Mouse (Mus musculus) layer of hippocampus, adult 9-10 months (tissue): Measurements from ENCODE around the gene Zfp385a.

Experiments used
- DNase-seq: peaks from one replicate; pipeline ENCODE4 v3.0.0; 2022; ENCODE audit warnings: low spot score

Gene Zfp385a

DNA sequence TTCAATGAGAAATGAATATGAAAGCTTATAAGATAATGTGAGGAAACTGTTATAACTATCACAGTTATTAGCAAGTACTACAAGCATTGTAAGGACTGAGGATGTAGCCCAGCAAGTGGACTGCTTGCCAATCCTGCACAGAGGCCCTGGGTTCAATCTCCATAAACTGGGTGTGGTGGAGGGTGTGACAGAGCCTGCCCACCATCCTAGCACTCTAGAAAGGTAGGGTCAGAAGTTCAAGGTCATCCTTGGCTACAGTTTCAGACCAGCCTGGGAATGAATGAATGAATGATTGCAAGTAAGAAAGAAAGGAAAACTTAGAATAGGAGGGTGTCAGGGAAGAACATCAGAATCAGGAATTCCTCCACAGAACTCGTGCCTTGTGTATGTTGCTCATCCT is 23.9 kb upstream of the Zfp385a start:
- no peak for DNase-seq

DNA sequence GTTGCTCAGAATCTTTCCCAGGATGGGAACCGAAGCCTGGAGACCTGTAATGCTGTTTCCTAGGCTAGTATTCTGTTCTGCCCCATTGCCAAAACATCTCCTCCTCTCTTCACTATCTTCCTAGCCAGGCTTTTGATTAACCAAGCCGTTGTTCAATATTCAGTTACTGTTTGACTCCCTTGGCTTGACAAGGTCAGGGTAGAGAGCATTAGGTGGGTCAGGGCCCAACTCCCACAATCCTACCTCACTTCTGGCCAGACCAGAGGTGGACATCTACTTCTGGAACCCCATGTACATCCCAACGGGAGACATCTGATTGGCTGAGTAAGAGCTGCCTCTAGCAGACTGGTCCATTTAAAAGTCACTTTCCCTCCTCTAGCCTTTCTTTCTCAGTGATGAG is 23.1 kb upstream of the Zfp385a start:
- no peak for DNase-seq

DNA sequence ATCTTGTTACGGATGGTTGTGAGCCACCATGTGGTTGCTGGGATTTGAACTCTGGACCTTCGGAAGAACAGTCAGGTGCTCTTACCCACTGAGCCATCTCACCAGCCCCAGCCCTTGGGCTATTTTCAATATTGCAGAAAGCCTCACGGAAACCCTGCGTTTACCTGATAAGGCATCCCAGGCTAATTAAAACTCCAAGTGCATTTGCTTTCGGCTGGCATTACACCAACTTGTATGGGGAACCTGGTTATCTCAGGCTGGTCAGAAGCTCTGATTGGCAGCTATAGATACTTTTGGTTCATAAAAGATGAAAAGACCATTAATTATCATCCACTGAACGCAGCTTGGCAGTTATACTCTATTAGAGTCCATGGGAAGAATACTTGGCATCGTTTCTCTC is 22.4 kb upstream of the Zfp385a start:
- no peak for DNase-seq

DNA sequence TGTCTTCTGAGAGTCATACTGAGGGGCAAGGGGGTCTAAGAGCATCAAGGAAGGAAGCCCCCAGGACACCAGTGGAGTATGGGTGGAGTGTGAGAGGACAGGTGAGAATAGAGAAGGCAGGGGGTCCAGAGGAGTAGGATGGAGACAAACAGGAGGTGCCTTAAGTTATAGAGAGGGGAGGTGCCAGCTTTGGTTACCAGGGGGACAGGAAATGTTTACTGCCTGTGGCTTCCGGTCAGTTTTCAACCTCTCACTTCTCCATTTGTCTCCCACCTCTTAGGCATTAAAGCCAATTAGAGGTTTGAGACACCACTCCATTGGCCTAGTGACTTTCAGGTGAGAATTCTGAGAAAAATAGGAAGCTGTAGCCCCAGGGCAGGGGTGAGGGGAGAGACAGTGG is 21.4 kb upstream of the Zfp385a start:
- DNase-seq = no peak

DNA sequence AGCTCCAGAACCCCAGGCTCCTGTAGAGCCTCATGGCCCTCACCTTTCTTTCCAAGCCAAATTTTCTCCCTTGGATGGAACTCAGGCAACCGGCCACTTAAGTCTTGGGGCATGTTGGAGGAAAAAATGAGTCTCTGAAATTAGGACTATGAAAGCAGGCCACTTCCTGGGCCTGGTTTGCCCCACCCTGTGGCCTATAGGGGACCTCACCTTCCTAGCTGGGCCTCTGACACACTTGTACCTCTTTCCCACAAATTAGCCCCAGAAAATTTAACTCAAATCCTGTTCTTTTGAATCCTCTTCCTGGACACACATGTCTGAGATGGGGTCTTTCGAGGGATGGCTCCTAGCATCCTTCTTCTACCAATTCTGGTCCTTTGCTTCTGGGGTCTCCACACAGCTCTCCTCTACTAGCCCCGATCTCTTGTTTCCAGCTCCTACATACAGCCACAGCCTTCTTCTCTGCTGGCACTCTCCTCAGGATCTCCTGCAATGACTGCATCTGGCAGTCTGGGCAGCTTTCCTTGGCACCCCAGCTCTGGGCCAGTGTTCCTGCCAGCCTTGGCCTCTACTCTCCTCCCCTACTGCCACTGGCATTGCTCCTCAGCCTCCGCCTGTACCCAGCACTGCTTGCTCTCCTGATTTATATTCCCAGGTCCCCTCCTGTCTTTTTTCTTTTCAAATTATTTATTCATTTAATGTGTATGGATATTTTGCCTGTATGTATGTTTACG is 20.1 kb upstream of the Zfp385a start:
- DNase-seq = no peak

DNA sequence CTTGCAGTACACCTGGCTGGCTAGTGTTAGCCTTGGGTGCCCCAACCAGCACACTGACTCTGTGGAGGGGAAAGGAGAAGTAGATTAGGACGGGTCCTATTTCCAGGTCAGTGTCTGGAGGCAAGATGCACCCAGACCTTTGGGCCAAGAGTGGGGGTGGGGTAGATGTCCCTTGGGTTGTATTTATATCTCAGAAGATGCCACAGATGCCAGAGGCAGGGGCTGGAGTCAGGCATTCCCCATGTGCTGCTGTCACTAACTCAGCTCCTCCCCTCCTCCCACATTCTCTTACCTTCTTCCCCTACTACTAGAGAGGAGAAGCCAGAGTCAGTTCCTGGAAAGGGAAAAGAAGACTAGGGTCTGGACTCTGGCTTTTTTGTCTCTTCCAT is 19.2 kb upstream of the Zfp385a start:
- DNase-seq = no peak

DNA sequence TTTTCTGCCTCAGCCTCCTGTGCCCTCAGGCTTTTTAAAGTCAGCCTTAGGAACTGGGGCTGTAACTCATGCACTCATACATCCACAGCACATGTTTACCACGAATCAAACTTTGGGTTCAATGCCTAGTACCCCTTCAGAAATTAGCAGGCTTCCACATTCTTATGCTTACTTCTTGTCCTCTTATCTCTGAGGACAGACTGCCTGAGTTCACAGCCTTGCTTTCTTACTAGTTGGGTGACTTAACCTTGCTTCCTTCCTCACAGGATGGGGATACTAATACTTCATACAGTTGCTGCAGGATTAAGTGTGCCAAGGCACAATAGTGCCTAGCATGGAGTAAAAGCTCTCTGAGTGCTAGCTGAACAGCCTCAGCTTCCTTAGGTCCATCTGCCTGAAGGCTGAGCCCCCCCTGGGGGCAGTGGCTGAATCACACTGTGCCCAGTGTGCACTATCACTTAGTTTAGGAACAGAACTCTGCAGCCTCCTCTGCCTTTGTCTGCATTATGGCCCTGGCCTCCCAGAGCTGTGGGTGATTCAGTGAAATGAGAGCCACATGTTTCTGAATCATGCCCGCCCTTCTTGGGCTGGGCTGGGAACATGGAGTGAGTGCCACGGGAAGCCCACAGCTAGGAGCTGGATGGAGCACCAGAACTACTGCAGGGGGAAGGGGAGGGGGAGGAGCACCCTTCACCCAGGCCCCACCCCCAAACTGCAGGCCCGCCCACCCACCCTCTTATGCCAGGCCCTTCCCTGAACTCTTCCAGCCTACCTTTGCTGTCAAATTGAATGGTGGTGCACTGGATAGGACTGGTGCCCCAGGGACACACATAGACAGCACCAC is 18.6 kb upstream of the Zfp385a start:
- DNase-seq = no peak

DNA sequence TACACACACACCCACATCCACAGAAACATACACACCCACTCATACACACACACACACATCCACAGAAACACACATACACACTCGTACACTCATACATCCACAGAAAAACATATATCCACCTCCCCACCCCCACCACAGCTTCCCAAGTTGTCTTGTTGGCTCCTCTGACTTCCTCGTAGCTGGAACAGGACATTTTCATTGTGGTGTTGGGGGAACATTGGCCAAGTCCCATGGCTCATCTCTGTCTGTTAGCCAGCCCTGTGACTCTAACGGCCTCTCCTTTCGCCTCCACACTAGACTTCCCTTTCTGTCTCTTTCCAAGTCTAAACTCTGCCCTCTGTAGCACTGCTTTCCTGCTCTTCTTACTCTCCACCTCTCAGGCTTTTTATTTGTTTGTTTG is 17.9 kb upstream of the Zfp385a start:
- DNase-seq = no peak

DNA sequence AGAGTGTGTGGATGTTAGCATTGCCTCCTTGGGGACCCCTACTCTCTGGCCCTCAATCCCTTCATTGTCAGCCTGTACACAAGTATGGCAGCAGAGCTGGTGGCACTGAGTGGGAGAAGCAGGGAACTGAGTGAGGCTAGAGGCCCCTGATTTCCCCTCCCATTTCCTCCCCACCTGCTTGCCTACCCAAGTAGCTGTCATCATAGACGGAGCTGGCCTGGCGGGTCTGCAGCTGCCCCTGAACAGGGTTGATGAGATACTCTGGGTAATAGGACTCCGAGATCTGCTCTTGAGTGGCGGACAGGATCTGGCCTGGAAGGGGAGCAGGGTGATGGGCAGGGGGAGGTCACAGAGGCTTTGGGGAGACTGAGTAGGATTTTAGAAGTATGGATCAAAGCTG is 16.2 kb upstream of the Zfp385a start:
- DNase-seq = no peak

DNA sequence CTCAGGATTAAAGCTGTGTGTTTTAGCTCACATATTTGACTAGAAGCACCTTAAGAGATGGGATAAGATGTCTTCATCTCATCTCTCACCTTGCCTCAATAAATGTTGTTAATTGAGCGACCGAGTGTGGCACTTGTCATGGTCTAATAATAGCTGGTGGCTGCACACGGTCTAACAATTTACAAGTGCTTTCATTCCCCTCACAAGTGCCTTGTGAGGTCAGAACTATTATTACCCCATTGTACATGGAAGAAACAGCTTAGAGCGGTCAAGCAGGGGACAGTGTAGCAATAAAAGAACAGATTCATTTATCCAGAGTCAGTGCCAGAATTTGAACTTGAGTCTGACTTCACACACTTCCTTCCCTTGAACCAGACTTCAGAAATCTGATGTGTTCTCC is 15.5 kb upstream of the Zfp385a start:
- no peak for DNase-seq

DNA sequence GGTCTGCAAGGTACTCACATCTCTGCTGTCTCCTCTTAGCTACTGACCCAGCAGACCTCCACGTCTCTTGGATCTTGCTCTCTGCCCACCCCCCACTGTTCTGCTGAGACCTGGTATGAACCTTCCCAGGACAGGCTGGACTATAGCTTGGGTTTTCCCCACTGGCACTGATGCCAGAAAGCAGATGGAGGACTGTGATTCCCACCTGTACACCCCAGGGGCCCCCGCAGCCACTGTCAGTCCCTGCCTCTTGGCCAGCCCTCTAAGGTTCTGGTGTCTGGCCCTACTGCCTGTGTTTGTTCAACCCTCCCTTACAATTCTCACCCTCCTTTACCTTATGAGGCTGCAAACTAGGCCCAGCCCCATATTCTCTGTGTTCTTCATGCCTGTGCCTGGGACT is 14.8 kb upstream of the Zfp385a start:
- DNase-seq = no peak

DNA sequence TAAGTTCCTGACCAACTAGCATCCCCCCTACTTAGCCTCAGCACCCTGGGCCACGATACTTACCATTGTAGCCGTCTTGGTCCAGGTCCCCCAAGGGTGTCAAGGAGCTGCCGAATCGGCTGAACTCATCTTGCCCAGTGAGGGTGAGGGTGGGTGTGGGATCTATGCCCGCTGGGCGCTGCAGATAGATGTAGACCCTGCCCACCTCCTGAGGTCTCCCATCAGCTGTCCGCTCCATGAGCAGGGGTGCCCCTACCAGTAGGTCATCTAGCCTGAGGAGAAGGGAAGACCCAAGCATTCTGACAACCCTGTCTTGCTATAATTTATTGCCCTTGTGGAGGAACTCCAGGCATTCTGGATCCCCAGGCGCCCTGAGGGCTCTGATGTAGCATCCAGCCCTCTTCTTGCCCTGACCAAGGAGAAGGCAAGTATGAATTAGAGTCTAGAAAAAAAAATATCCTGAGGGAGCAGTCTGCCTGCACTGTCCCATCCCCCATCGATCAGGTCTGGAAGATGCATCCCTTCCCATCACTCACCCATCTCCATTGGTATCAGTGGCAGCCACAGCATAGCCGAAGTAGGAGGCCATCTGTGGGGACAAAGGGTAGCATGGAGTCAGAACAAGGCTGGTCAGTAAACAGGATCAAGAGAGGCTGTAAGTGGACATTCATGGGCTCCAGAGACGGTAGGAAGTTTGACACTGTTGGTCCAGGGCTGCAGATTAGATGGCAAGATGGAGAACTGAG is 13.8 kb upstream of the Zfp385a start:
- DNase-seq = no peak

DNA sequence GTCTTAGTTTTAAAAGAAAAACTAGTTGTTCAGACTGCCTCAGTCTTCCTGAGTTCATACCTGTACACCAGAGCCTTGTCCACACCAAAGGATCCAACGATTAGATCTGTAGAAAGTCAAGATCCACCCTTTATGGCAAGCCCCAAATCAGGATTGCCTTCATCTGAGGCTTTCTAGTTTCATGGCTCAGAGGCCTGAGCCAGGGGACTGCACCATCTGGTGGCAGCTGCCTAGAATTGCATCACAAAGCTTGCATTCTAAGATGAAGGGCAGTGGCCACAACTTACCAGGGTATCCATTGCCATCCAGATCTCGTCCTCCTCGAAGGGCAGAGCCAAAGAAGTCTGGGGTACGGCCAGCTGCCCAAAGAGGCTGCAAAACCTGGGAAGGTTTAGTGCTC is 13.0 kb upstream of the Zfp385a start:
- no peak for DNase-seq

DNA sequence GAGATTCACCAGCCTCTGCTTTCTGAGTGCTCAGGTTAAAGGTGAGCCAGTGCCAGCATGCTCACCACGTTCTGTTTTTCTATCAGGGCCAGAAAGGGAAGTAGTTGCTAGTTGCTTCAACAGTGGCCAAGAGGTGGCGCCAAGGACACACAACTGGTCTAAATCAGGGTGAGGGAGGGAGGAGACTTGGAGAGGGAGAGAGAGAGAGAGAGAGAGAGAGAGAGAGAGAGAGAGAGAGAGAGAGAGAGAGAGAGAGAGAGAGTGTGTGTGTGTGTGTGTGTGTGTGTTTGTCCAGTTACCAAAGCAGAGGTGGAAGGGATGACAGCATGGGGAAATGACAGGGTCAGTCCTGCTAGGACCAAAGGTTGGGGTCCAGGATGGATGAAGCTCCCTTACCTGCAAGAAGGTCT is 7.4 kb upstream of the Zfp385a start:
- DNase-seq = no peak

DNA sequence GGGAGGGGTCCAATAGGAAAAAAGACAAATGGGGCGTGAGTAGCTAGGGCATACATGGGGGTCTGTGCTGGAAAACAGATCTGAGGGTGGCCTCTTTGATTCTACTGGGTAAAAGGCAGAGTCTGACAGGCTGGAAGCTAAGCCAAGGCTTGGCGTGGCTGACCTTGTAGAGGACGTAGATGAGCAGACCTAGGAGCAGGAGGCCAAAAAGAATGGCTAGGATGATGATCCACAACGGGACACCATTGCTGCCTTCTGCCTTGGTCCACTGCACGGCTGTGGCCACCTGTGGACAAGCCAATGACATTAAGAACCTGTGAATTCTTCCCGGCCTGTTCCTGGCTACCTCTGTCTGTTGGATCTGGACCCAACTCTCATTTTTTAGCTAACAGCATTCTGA is 5.9 kb upstream of the Zfp385a start:
- no peak for DNase-seq

DNA sequence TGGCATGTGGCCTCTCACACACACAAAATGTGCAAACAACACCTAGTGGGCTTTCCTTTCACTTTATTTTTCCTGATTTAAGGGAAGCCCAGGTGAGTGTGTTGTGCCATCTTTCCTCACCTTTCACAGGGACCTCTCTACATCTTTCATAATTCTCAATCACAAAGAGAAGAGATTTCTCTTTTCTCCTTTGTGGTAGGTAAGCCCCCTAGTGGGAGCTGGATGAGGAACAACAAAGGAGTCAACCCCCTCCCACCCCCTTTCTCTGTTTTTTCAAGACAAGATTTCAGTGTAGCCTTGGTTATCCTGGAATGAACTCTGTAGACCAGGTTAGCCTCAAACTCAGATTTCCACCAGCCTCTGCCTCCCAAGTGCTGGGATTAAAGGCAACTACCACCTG is 3.7 kb upstream of the Zfp385a start:
- no peak for DNase-seq

DNA sequence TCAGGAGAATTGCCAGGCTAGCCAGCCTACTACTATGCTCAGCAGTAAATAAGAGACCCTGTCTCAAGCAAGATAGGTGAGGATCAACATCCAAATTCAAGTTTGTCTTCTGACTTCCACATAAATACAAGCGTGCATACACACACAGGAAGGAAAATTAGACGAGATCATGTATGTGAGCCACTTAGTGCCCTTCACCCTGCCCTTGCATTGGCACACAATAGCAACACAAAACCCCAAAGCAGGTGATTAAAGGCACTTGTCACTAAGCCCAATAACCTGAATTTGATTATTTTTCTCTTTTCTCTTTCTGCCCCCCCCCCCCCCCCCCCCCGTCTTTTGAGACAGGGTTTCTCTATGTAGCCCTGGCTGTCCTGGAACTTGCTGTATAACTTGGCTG is 3.1 kb upstream of the Zfp385a start:
- no peak for DNase-seq

DNA sequence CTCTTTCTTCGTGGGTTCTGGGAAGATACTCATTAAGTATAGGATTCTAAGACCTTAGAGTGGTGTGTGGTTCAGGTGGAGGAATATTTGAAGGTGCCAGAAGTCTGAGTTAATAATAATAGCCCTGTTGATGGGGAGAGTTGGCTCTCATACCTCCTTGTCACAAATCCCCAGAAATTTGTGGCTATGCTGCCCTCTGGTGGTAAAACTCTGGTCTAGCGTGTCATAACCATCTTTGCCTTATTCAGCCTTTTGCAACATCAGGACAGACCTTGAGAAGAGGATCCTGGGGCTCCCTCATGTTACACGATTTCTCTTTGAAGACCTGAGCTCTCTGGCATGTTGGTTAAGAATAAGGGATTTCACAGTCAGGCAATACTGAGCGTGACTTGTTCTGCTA is 2.5 kb upstream of the Zfp385a start:
- DNase-seq = peak; percentile 79

DNA sequence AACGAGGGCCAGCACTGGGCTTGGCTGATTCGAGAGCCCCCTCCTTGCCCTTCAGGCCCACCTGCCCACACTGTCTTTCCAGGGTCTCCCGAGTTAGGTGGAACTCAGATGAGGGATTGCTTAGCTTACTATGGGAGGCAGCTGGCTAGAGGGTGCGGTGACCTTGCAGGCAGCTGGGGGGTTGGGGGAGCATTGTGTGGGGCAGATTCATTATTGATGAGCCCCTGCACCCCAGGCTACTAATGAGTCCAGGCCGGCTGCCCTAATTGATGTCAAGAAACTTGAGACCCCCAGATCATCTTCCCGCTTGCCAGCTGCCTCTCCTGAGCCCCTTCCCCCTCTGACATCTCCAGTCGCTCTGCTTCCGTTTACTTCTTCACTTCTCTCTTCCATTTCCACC is 1.7 kb upstream of the Zfp385a start:
- DNase-seq = no peak

DNA sequence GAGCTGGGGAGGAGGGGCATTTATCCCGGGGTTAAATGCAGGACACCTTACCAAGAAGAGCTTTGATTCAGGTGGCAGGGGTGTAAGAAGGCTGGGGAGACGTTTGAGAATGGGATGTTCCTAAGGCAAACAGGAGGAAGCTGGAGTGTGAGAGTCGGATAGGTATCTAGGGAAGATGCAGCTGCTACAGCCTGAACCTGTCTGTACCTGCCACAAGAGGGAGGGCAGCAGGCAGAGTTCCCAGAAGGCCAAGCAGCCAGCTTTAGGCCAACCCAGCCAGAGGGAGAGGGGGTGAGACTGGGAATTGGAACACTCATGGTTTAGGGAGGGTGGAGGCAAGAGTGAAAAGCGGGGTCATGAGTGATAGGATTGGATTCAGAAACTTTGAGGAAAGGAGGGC is 893 bp upstream of the Zfp385a start:
- no peak for DNase-seq

DNA sequence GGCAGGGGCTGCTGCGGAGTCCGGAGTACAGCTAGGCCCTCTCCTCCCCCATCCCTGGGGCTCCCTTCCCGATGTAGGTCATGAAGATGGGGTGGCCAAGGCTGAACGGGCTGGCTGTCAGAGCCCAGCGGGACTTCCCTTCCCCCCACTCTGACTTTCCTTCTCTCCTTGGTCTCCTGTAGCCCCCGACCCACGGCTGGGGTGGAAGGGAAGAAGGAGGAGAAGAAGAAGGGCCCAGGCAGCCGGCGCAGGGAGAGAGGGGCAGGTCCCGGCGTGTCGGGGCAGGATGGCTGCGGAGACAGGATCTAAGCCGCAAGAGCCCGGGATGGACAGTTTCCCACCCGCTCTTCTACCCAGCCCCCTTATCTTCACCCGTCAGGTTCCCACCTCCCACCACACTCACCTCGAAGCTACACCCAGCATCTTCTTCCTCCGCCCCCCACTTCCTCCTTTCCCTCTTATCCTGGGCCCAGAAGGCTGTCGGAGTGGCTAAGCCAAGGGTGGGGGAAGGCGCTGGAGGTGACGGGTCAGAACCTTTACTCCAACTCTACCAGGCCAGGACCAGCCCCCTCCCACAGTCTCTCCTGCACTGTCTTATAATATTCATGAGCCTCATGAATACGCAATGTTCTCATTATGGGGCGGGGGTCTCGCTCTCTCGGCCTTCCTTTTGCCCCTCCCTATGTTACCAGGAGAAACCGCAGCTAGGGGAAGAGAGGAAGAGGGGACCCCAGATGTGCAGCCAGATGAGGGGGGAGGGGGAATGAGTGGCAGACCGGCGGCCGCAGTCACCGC is 530 bp downstream of the Zfp385a start:
- no peak for DNase-seq

DNA sequence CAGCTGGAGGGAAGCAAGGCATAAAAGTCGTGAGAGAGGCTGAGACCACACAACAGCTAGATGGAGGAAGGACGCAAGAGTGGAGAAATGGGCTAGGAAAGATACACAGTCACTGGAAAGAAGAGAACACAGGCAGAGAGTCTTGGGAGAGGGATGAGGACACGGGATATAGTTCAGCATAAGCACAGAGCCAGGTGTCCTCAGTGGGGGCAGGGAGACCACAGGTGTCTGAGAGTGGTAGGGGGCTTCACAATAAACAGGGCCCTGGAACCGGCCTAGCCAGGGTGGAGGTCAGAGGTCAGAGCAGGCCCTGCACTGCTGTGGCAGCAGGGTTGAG is 1.1 kb downstream of the Zfp385a start:
- no peak for DNase-seq
